Mouse (Mus musculus): Measurements from ENCODE around the gene Edn3.

Gene Edn3

GRCm38 (mm10) chr2:174797495-174798068 is 37.2 kb downstream of the Edn3 start:
- DNase-seq: no peak

GRCm38 (mm10) chr2:174802453-174802852 is 42.0 kb downstream of the Edn3 start:
- no peak for DNase-seq

- DNase-seq: no peak
These were observed 43.2 kb downstream of the Edn3 start for GRCm38 (mm10) chr2:174803661-174804060.

GRCm38 (mm10) chr2:174807900-174808299 is 47.5 kb downstream of the Edn3 start:
- DNase-seq: no peak

- DNase-seq: no peak
These were observed 48.9 kb downstream of the Edn3 start for GRCm38 (mm10) chr2:174809296-174809695.

- DNase-seq: no peak
These were observed 52.9 kb downstream of the Edn3 start for GRCm38 (mm10) chr2:174813306-174813705.

GRCm38 (mm10) chr2:174816163-174816562 is 55.7 kb downstream of the Edn3 start:
- no peak for DNase-seq

- peak in 1 of 2 experiments; percentile 5 for DNase-seq
These were observed 59.9 kb downstream of the Edn3 start for GRCm38 (mm10) chr2:174820286-174820685.

GRCm38 (mm10) chr2:174827829-174828228 is 67.4 kb downstream of the Edn3 start:
- no peak for DNase-seq

GRCm38 (mm10) chr2:174833608-174834007 is 73.2 kb downstream of the Edn3 start:
- DNase-seq: no peak

All from cerebellum, postnatal 36 days (tissue).